Mouse (Mus musculus) heart, adult 2 months (tissue): ENCODE data around the gene Ttc39d. TPM values are rescaled to one million over a fixed set of nuclear protein-coding genes. Genes with fewer than 3 reads are reported as not detected.

ENCODE experiments used
- DNase-seq, 2 experiments: peaks; one replicate each; pipeline ENCODE4 v3.0.0; 2021
- H3K27ac ChIP-seq: fragments of 200-600 bp; 2 replicates; pipeline ENCODE4 v1.8.1; 2022
- H3K27me3 ChIP-seq: fragments of 200-500 bp; 2 replicates; pipeline ENCODE4 v1.6.1; 2012; ENCODE audit warnings: mild to moderate bottlenecking, low read length, inconsistent platforms, mixed read lengths; ENCODE audit not compliant: control insufficient read depth, insufficient read depth
- H3K36me3 ChIP-seq: fragments of 200-500 bp; 2 replicates; pipeline ENCODE4 v1.6.1; 2012; ENCODE audit warnings: low read length, inconsistent platforms; ENCODE audit not compliant: control insufficient read depth, insufficient read depth
- H3K4me1 ChIP-seq: fragments of 200-500 bp; 2 replicates; pipeline ENCODE4 v1.6.1; 2011; ENCODE audit warnings: low read length; ENCODE audit not compliant: control insufficient read depth, insufficient read depth
- H3K4me3 ChIP-seq: fragments of 200-600 bp; 2 replicates; pipeline ENCODE4 v1.8.1; 2022
- H3K79me2 ChIP-seq: fragments of 200-500 bp; replicated peaks from 2 replicates; pipeline ENCODE4 v1.6.1; 2012; ENCODE audit warnings: mild to moderate bottlenecking, inconsistent platforms, low read length, moderate library complexity, mixed read lengths; ENCODE audit not compliant: control insufficient read depth, insufficient read depth
- H3K9ac ChIP-seq: fragments of 200-500 bp; 2 replicates; pipeline ENCODE4 v1.6.1; 2012; ENCODE audit warnings: low read depth, mild to moderate bottlenecking, control low read depth, inconsistent platforms, low read length, mixed read lengths
- CTCF ChIP-seq: fragments of 200-600 bp; IDR thresholded peaks from 2 replicates; pipeline ENCODE4 v1.8.1; 2022; ENCODE audit warnings: antibody characterized with exemption, mild to moderate bottlenecking, moderate library complexity
- EP300 ChIP-seq: fragments of 200-500 bp; IDR thresholded peaks from 2 replicates; pipeline ENCODE4 v1.6.1; 2011; ENCODE audit warnings: low read depth, low read length, control low read depth; ENCODE audit not compliant: insufficient read depth
- POLR2A ChIP-seq: fragments of 200-500 bp; IDR thresholded peaks from 2 replicates; pipeline ENCODE4 v1.6.1; 2011; ENCODE audit warnings: mild to moderate bottlenecking, low read depth, low read length, control low read depth; ENCODE audit not compliant: insufficient read depth
- WGBS: fragments of 180-500 bp; shearing (Covaris S2); methylation state at CpG from one replicate; pipeline ENCODE4 v1.1.7; 2018; 5-methylcytosine and 5-hydroxymethylcytosine counted together
- intact Hi-C: fragments of 180-260 bp; cut with DNase I; formaldehyde crosslinking; loops from one replicate; pipeline ENCODE4 v1.15.1; 2025
- polyA plus RNA-seq: library from polyadenylated mRNA; depleted of rRNA; stranded (reverse); fragments of >200 nt; gene quantifications from 2 replicates; pipeline ENCODE4 v1.2.3, GENCODE M21; 2012; rRNA removed
- total RNA-seq, 2 experiments: library from RNA; stranded (reverse); gene quantifications; 2 replicates each; pipeline ENCODE4 v1.2.3; 2021

Gene Ttc39d
- total and polyA plus RNA-seq, 3 experiments, result 0.10 to 0.18 TPM; not detected in 1

DNA sequence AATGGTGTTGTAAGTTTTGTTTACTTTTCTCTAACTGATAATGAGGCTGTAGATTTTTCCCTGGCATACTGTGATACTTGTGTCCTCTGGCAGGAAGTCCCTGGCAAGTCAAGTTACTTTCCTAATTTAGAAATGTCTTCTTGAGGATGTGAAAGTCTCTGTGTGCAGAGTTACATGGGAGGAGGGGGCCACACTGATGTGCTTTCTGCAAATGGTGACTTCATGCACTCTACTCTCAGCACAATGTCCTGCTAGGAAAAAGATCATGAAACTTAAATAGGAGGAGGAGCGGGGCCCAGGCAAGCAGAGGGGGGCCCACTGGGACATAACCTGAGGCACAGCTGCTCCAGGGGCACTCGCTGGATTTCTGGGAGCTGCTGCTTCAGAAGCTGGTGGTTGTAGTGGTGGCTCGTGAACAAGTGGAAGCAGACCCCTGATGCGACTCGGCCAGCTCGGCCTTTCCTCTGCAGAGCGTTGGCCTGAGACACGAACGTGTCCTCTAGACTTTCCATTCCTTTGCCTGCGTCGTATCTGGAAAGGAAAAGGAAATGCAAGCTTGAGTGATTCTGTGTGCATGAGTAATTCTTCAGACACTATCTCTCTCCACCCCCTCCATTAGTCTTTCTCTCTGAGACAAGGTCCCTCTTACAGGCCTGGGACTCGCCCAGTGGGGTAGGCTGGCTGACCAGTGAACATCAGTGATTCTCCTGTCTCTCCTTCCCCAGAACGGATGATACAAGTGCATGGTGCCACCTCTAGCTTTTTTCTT lies 45.7 kb downstream of the Ttc39d start:
- Histone ChIP-seq H3K27me3 (no peaks in the 10 kb centered on the region), H3K36me3 (peaks cover 15% of the 10 kb centered on the region), H3K79me2 (no peaks in the 10 kb centered on the region), H3K4me3 (no peak overlapping the region), H3K9ac (0 out of 2 replicates have a peak overlapping the region, but pooled peaks have one; percentile 3), H3K27ac (peak overlapping the region; percentile 38; the same call in 1 of the 2 replicates), H3K4me1 (peaks cover 17% of the 10 kb centered on the region)
- peak in 1 of 2 experiments; percentile 37 for DNase-seq
- 45% methylated on average over 13 of the region's 13 CpGs for WGBS
- no peak for TF ChIP-seq POLR2A
- no peak for TF ChIP-seq EP300
- no peak for TF ChIP-seq CTCF
- intact Hi-C loops, result no loop called here

DNA sequence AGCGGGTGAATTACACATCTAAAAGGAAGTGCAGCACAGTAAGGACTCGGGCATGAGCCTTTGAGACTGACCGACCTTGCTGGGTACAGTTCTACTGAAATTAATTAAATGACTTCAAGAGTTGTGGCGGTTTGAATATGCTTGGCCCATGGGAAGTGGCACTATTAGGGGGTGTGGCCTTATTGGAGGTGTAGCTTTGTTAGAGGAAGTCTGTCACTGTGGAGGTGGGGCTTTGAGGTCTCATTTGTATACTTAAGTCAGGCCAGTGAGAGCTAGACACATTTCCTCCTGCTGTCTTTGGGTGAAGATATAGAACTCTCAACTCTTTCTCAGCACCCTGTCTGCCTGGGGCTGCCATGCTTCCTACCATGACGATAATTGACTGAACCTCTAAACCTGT lies 47.2 kb downstream of the Ttc39d start:
- Histone ChIP-seq H3K9ac (no peak overlapping the region), H3K36me3 (peaks cover 15% of the 10 kb centered on the region), H3K4me3 (no peak overlapping the region), H3K79me2 (no peaks in the 10 kb centered on the region), H3K27me3 (no peaks in the 10 kb centered on the region), H3K27ac (peak overlapping the region; percentile 85), H3K4me1 (peaks cover 17% of the 10 kb centered on the region)
- WGBS, result 91% methylated on average over 5 of the region's 5 CpGs
- DNase-seq, result no peak
- intact Hi-C loops, result no loop called here
- TF ChIP-seq POLR2A, result no peak
- no peak for TF ChIP-seq CTCF
- TF ChIP-seq EP300, result no peak

DNA sequence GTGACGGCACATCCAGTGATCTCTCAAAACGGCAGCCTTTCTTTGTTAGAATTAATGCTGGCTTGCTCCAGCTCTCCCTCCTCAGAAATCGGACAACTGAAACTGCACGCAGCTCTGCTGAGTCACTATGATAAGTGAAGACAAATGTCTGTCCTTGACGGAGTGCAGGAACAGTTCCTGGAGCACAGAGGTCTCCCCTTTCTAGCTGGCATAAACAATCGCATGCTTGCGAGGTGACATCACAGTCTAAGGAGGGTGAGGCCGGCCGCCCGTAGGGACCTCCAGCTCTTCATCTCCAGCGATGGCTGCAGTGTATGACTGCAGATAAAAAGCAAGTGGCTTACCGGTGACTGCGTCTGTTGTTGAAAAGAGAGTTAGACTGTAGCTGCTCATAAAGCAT lies 47.9 kb downstream of the Ttc39d start:
- Histone ChIP-seq H3K27ac (peak overlapping the region; percentile 85), H3K36me3 (peaks cover 15% of the 10 kb centered on the region), H3K4me3 (peak overlapping the region; percentile 13; the same call in 1 of the 2 replicates), H3K79me2 (no peaks in the 10 kb centered on the region), H3K27me3 (no peaks in the 10 kb centered on the region), H3K9ac (peak overlapping the region; percentile 49; the same call in 1 of the 2 replicates), H3K4me1 (peaks cover 17% of the 10 kb centered on the region)
- TF ChIP-seq CTCF (no peak), EP300 (peak; percentile 94), POLR2A (peak; percentile 48)
- WGBS, result 18% methylated on average over 13 of the region's 13 CpGs
- intact Hi-C loops, result no loop called here
- peak; percentile 75 to 86 for DNase-seq

DNA sequence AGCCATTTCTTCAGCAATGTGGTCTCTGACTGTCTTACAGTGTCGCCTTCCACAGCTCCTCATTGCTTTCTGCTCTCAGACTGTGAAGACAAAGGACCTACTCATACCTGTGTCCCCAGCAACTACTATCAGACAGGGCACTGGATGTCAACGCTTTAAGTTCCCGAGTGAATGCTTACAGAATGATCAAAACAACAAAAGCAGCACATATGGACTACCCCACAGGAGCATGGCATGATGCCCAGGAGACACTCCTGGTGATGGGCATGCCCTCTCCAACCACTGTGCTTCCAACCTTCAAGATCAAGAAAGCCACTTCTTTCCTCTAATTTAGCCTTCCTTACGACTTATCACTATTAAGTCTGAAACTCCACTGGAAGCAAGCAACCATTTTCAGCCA lies 59.8 kb downstream of the Ttc39d start:
- Histone ChIP-seq H3K4me3 (no peak overlapping the region), H3K27ac (no peak overlapping the region), H3K4me1 (no peaks in the 10 kb centered on the region), H3K9ac (no peak overlapping the region), H3K36me3 (no peaks in the 10 kb centered on the region; the same call in 1 of the 2 replicates), H3K79me2 (no peaks in the 10 kb centered on the region), H3K27me3 (no peaks in the 10 kb centered on the region)
- intact Hi-C loops, result no loop called here
- TF ChIP-seq POLR2A, result no peak
- TF ChIP-seq CTCF, result no peak
- TF ChIP-seq EP300, result no peak
- no peak for DNase-seq
- 92% methylated on average over 4 of the region's 4 CpGs for WGBS

Other genes starting within 250 kb of the Ttc39d start
- gene Hnrnpll, start 145.1 kb upstream of the Ttc39d start, total RNA-seq, result 10 to 100 TPM; 19.9 to 23.7 TPM
- gene Hnrnpll, start 145.1 kb upstream of the Ttc39d start, polyA plus RNA-seq, result 7.5 and 14.2 TPM in 2 replicates
- gene Galm, start 80.0 kb upstream of the Ttc39d start, total RNA-seq, result 10 to 100 TPM; 17.9 to 19.8 TPM
- 19.6 and 44.5 TPM in 2 replicates for gene Galm, start 80.0 kb upstream of the Ttc39d start, polyA plus RNA-seq
- gene Srsf7, start 153 bp upstream of the Ttc39d start, total RNA-seq, result 10 to 100 TPM; 38.5 to 44.5 TPM
- 27.4 and 49.5 TPM in 2 replicates for gene Srsf7, start 153 bp upstream of the Ttc39d start, polyA plus RNA-seq
- gene Gemin6, start 17.0 kb downstream of the Ttc39d start, total RNA-seq, result 1 to 10 TPM; 3.6 to 4.4 TPM
- 2.3 and 4.9 TPM in 2 replicates for gene Gemin6, start 17.0 kb downstream of the Ttc39d start, polyA plus RNA-seq
- 10 to 100 TPM; 15.4 to 15.6 TPM for gene Morn2, start 82.7 kb downstream of the Ttc39d start, total RNA-seq
- 9.1 and 9.5 TPM in 2 replicates for gene Morn2, start 82.7 kb downstream of the Ttc39d start, polyA plus RNA-seq
- gene Dhx57, start 83.0 kb downstream of the Ttc39d start, total RNA-seq, result 1 to 10 TPM; 5.4 to 6.0 TPM
- 3.9 and 6.9 TPM in 2 replicates for gene Dhx57, start 83.0 kb downstream of the Ttc39d start, polyA plus RNA-seq
- under 1 TPM in 1 of 2 experiments, not detected in 1; 0.18 TPM for gene Arhgef33, start 99.9 kb downstream of the Ttc39d start, total RNA-seq
- gene Arhgef33, start 99.9 kb downstream of the Ttc39d start, polyA plus RNA-seq, result 0.06 TPM in 1 of 2 replicates, not detected in the other
- not detected for gene Gm10190, start 166.1 kb downstream of the Ttc39d start, total RNA-seq
- gene Gm10190, start 166.1 kb downstream of the Ttc39d start, polyA plus RNA-seq, result not detected in 2 replicates